Mouse (Mus musculus) gastrocnemius, adult 18-20 months (tissue): ENCODE data around the gene Smg9. TPM values are rescaled to one million over a fixed set of nuclear protein-coding genes. Genes with fewer than 3 reads are reported as not detected.
"Not testable (repeated sequence)": the region's sequence is repeated elsewhere in the genome, so short reads cannot be mapped to it uniquely, and the experiment has no call there.

Source experiments
- DNase-seq: peaks from one replicate; pipeline ENCODE4 v3.0.0; 2021; ENCODE audit warnings: low spot score
- total RNA-seq, 2 experiments: library from RNA; stranded (reverse); gene quantifications; 2 replicates each; pipeline ENCODE4 v1.2.3; 2021

The Smg9 gene
- total RNA-seq, 2 experiments from 2014 or later, result 10.3 to 11.0 TPM

- DNase-seq, result no peak
These were observed 23.0 kb upstream of the Smg9 start for GRCm38 (mm10) chr7:24376456-24376855.

GRCm38 (mm10) chr7:24377091-24377865, 22.1 kb upstream of the Smg9 start:
- DNase-seq, result peak; percentile 26

GRCm38 (mm10) chr7:24378049-24378701, 21.2 kb upstream of the Smg9 start:
- no peak for DNase-seq

DNA sequence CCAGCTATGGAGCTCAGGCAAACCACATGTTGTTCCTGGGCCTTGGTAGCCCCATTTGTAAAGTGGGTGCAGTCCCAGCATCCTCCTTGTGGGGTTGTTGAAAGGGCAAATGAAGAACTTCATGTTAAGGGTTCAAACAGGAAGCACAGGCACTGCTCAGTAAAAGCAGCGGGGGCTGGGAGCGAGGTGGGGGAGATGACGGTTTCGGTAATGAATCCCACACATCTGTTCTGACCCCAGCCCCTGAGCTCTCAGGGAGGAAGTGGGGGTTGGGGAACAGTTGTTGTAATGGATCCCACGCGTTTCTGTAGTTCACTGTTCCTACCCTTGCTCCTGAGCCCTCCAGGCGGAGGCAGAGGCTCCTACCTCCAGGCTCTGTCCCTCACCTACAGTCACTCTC, 19.5 kb upstream of the Smg9 start:
- no peak for DNase-seq

DNA sequence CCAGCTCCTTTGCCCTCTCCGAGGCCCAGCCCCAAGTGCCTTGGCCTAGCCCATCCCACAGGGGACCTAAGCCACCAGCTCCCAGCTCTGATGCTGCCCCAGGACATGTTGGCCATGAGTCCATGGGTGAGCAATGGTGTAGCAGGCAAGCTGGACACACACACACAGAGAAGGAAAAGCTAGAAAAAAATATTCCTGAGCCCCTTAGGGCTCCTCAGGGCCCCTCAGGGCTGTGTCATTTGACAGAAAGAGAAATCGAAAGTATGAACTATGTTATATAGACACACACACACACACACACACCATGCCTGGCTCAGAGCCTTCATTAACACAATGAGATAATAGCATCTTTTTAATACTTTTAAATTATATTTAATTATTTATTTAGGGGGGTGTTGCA, 19.0 kb upstream of the Smg9 start:
- DNase-seq, result no peak

DNA sequence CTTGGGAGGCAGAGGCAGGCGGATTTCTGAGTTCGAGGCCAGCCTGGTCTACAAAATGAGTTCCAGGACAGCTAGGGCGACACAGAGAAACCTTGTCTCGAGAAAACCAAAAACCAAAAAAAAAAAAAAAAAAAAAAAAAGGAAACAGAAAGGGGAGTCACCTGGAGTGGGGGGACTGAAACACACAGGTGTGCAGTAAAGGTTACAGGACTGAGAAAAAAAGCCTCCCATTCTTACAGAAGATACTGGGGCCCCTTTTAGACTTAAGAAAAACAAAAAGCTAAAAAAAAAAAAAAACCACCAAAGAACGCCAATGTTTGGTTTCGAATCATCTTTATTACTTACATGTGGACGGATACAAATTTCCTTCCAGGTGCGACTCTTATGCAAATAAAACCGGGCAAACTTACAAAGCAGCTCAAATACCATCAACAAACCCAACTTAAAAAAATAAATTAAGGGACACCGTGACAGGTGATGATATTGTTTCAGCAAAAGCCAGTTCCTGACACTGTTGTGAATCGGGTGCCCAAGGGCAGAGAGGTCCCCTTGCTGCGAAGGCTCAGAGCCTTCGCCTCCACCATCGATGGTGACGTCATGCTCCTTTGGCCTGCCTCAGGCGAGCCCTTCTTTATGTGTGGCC, 16.6 kb upstream of the Smg9 start:
- no peak for DNase-seq

DNA sequence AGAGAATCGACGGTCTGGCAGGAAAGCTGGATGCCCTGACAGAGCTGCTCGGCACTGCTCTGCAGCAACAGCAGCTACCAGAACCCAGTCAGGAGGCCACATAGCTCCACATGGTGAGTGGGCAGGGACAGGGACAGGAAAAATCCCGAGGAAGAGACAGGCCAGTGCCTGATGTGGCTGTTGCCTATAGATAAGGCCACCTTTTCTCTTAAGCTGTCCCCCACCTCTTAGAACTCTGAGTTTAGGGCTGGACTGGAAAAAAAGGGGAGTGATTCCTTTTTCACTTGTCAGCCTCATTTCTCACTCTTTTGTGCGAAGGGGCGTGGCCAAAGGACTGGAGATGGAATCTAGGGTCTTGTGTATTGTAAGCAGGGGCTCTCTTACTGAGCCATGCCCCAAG, 15.3 kb upstream of the Smg9 start:
- DNase-seq, result no peak

- peak; percentile 53 for DNase-seq
These were observed 14.6 kb upstream of the Smg9 start for GRCm38 (mm10) chr7:24384827-24385226.

- peak; percentile 48 for DNase-seq
These were observed 12.3 kb upstream of the Smg9 start for GRCm38 (mm10) chr7:24387059-24387556.

DNA sequence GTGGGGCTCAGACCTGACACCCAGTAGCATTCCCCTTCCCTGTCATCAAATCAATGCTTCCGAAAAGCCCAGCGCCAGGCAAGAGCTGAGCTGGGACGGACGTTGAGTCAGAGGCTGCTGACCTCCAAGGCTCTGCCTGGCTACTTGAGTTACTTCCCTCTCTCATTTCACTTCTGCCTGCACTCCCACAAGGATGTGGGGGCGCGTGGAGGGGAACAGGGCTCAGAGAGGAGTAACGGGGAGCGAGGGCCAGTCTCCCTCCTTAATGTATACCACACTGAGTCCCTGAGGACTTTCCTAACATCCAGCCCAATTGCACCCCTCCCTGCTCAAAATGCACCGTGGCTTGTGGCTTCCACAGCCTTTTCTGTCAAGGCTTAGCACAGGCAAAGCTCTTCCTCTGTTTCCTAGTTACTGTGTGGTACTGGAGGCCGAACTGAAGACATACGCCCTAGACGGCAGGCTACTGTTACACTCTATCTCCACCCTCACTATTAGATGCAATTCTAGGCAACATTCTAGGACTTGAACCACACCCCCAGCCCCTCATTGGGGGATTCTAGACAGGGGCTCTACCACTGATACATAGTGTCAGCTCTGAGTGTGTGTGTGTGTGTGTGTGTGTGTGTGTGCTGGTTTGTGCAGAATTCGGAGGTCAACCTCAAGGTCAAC, 9.8 kb upstream of the Smg9 start:
- no peak for DNase-seq

- no peak for DNase-seq
These were observed 8.9 kb upstream of the Smg9 start for GRCm38 (mm10) chr7:24390512-24390911.

DNA sequence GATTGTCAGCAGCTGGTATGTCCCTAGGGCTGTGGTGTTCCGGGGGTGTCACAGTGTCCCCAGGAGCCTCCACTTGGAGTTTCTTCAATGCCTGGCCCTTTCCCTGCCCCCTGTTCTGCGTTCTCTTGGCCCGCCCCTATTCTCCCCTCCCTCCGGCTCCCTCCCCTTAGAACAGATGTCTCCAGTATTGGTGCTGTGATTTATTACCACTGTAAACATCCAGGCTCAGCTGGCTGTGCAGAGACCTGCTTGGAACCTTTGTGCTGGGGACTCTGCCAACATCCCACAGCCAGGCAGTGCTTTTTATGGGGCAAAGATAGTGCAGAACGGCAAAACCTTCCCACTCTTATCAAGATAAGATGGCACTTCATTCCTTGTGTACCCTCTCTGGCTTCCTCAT, 8.3 kb upstream of the Smg9 start:
- peak; percentile 31 for DNase-seq

DNA sequence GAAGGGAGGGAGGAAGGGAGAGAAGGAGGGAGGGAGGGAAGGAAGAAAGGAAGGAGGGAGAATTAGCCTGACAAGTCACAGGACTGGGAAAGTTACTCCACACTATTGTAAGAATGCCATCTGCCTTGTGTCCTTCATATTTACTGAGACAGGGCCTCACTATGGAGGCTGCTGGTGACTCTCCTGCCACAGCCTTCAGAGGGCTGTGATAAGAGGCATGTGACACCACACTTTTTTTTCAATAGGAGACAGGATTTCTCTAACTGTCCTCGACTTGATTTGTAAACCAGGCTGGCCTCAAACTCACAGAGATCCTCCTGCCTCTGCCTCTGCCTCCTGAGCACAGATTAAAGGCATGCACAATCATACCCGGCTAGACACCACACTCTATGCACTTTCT, 7.7 kb upstream of the Smg9 start:
- DNase-seq, result no peak

GRCm38 (mm10) chr7:24394054-24394453, 5.4 kb upstream of the Smg9 start:
- DNase-seq, result no peak

- DNase-seq, result no peak
These were observed 4.8 kb upstream of the Smg9 start for GRCm38 (mm10) chr7:24394475-24395161.

DNA sequence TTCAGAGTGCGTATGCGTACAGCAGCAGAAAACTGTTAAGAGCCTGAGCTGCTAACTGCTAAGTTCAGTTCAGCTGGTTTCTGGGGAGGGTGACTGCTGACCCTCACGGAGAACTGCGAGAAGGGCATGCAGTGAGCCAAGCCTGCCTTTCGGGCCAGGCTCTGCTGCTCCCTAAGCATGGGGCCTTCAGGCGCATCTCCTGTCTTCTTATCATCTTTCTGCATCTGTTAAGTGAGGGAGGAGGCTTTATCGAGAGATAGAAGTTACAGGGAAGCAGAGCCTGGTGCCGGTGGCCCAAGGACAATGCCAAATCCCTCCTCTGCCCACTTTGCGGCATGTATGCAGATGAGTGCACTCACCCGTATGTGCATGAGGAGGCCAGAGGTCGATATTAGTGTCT, 2.6 kb upstream of the Smg9 start:
- no peak for DNase-seq

- DNase-seq, result no peak
These were observed 980 bp upstream of the Smg9 start for GRCm38 (mm10) chr7:24398364-24398913.

GRCm38 (mm10) chr7:24400082-24400452, 648 bp downstream of the Smg9 start:
- DNase-seq, result no peak

- not testable (repeated sequence) for DNase-seq
These were observed 1.1 kb downstream of the Smg9 start for GRCm38 (mm10) chr7:24400489-24400888.

- DNase-seq, result no peak
These were observed 3.4 kb downstream of the Smg9 start for GRCm38 (mm10) chr7:24402851-24403250.

GRCm38 (mm10) chr7:24405649-24406048, 6.2 kb downstream of the Smg9 start:
- DNase-seq, result no peak
